Mouse (Mus musculus) heart, postnatal 0 days (tissue): Measurements from ENCODE around the gene Tex45.

ENCODE experiments used
- CTCF ChIP-seq: IDR thresholded peaks from 2 replicates; pipeline ENCODE4 v1.5.1; 2016; ENCODE audit warnings: antibody characterized with exemption, control low read depth, low read depth
- EP300 ChIP-seq: IDR thresholded peaks from 2 replicates; pipeline ENCODE4 v1.6.1; 2016; ENCODE audit warnings: antibody characterized with exemption, low read depth

DNA sequence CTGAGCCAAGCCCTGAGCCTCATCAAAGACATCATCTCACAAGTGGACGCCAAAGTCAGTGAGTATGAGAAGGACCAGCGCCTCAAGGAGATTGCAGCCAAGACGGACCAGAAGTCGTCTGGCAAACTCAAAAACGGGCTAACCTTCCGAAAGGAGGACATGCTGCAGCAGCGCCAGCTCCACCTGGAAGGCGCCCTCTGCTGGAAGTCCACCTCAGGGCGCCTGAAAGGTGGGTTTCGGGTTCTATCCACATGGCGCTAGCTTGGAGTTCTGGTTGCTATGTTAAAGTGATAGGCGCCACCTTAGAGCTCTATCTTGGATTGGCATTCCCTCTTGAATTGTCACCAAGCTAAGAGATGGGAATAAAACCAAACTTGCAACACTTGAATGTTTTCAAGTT is 31.2 kb upstream of the Tex45 start:
- TF ChIP-seq CTCF (peak; percentile 22; the same call in 1 of the 2 replicates), EP300 (no peak)
